ENCODE assay signal across 9 mouse cellular contexts in genomic region chr1:180901107-180901506, GRCm38 (mm10). TPM values are rescaled to one million over a fixed set of nuclear protein-coding genes. Genes with fewer than 3 reads are reported as not detected.
DNase-seq lines count a peak whose midpoint lies in the region; ATAC-seq and TF ChIP-seq lines count a peak whose summit lies in the region.
"Had no signal": no experiment of that assay in that cellular context is flagged by ENCODE, and none has a peak within 500 bp of the region (broad histone marks: within the 10 kb centered on the region; RNA-seq: fewer than 3 reads in every experiment).

No protein-coding gene starts in this region.

- 1% methylated on average over 4 of the region's 4 CpGs for WGBS in forebrain, postnatal 0 days
- 3% methylated on average over 4 of the region's 4 CpGs for WGBS in forebrain, embryonic 11.5 days

- DNase-seq in forebrain, postnatal 0 days: peak; percentile 79
- no peak for DNase-seq in forebrain, embryonic 11.5 days (ENCODE audit: low spot score)
- peak; percentile 24 for DNase-seq in right cerebral cortex, adult 18-20 months
- DNase-seq in right cerebral cortex, postnatal 36 days (ENCODE audit: low spot score in 2 of 2): no peak
- DNase-seq in embryo, embryonic 10 days (ENCODE audit: low spot score): peak; percentile 85
- DNase-seq in right cerebral cortex, postnatal 14 days: no peak
- DNase-seq in spleen, adult 18-20 months: no peak

- H3K27me3 ChIP-seq in forebrain, postnatal 0 days (ENCODE audit: insufficient read depth, low read length): no peaks in the 10 kb centered on the region; the same call in 1 of the 2 replicates
- H3K27me3 ChIP-seq in forebrain, embryonic 11.5 days (ENCODE audit: control insufficient read depth, insufficient read depth, low read length): no peaks in the 10 kb centered on the region

- ATAC-seq in forebrain, postnatal 0 days: no peak
- ATAC-seq in forebrain, embryonic 11.5 days (replicated peaks; ENCODE audit: low FRiP score): no peak
- peak; percentile 39; the same call in 1 of the 2 replicates for ATAC-seq in neutrophil, adult 5-6 weeks (ENCODE audit: extremely low read depth, insufficient number of reproducible peaks, low FRiP score, poor library complexity, severe bottlenecking)

- H3K4me1 ChIP-seq in forebrain, postnatal 0 days (ENCODE audit: insufficient read depth): peaks cover 11% of the 10 kb centered on the region
- H3K4me1 ChIP-seq in forebrain, embryonic 11.5 days (replicated peaks; ENCODE audit: control insufficient read depth, insufficient read depth, low read length): peaks cover 6% of the 10 kb centered on the region; the same call in 1 of the 2 replicates

- no peak overlapping the region for H3K27ac ChIP-seq in forebrain, postnatal 0 days (ENCODE audit: low read depth, low read length)
- H3K27ac ChIP-seq in forebrain, embryonic 11.5 days (ENCODE audit: low read depth, low read length): no peak overlapping the region
- H3K27ac ChIP-seq: neural tube, embryonic 12.5 days had no signal

- peaks cover 4% of the 10 kb centered on the region; the same call in 1 of the 2 replicates for H3K36me3 ChIP-seq in forebrain, postnatal 0 days (ENCODE audit: insufficient read depth)
- no peaks in the 10 kb centered on the region for H3K36me3 ChIP-seq in forebrain, embryonic 11.5 days (ENCODE audit: control insufficient read depth, insufficient read depth, low read length)

- H3K4me2 ChIP-seq in forebrain, postnatal 0 days (ENCODE audit: low read depth): no peak overlapping the region
- H3K4me2 ChIP-seq in forebrain, embryonic 11.5 days (ENCODE audit: low read depth, low read length, severe bottlenecking): no peak overlapping the region
- H3K4me2 ChIP-seq: neural tube, embryonic 12.5 days had no signal

- no peak overlapping the region for H3K4me3 ChIP-seq in forebrain, postnatal 0 days (ENCODE audit: low read depth, low read length)
- no peak overlapping the region for H3K4me3 ChIP-seq in forebrain, embryonic 11.5 days (ENCODE audit: low read depth, low read length)
- H3K4me3 ChIP-seq: neural tube, embryonic 12.5 days had no signal

- TF ChIP-seq CTCF in forebrain, postnatal 0 days (IDR thresholded peaks at IDR 0.05; ENCODE audit: low read depth): peak; percentile 79

- H3K9ac ChIP-seq in forebrain, postnatal 0 days: no peak overlapping the region
- no peak overlapping the region for H3K9ac ChIP-seq in forebrain, embryonic 11.5 days (ENCODE audit: low read length)
- H3K9ac ChIP-seq: neural tube, embryonic 12.5 days had no signal

- H3K9me3 ChIP-seq in forebrain, postnatal 0 days (ENCODE audit: low read length): no peaks in the 10 kb centered on the region
- no peaks in the 10 kb centered on the region for H3K9me3 ChIP-seq in forebrain, embryonic 11.5 days (ENCODE audit: control insufficient read depth, low read length)
- H3K9me3 ChIP-seq: neural tube, embryonic 12.5 days had no signal

RNA-seq across cellular contexts. Expression of gene Pycr2, which starts 3.0 kb away (rescaled TPM):
- total RNA-seq in forebrain, postnatal 0 days (2014; rRNA removed): 64.2 and 81.2 TPM in 2 replicates
- polyA plus RNA-seq in forebrain, postnatal 0 days (2015; fragmentation: Nextera tagmentation; extraction: Ambion mirVana): 68.4 and 70.5 TPM in 2 replicates
- polyA plus RNA-seq in forebrain, embryonic 11.5 days (2014; fragmentation: Nextera tagmentation; extraction: Ambion mirVana): 111 and 121 TPM in 2 replicates
- total RNA-seq in neutrophil, adult 5-6 weeks (2017): 16.7 and 19.3 TPM in 2 replicates

RNA-seq across cellular contexts. Expression of gene Lefty2, which starts 8.2 kb away (rescaled TPM):
- total RNA-seq in forebrain, postnatal 0 days (2014; rRNA removed): 21.1 and 21.2 TPM in 2 replicates
- polyA plus RNA-seq in forebrain, postnatal 0 days (2015; fragmentation: Nextera tagmentation; extraction: Ambion mirVana): 11.3 and 17.3 TPM in 2 replicates
- polyA plus RNA-seq in forebrain, embryonic 11.5 days (2014; fragmentation: Nextera tagmentation; extraction: Ambion mirVana): not detected in 2 replicates
- total RNA-seq in neutrophil, adult 5-6 weeks (2017): not detected in 2 replicates
- polyA plus RNA-seq: neural tube, embryonic 12.5 days had no signal

RNA-seq across cellular contexts. Expression of gene Lefty1, which starts 33.7 kb away (rescaled TPM):
- total RNA-seq in forebrain, postnatal 0 days (2014; rRNA removed): not detected in 2 replicates
- polyA plus RNA-seq in forebrain, postnatal 0 days (2015; fragmentation: Nextera tagmentation; extraction: Ambion mirVana): 0.33 and 0.35 TPM in 2 replicates
- 0.45 and 0.51 TPM in 2 replicates for polyA plus RNA-seq in forebrain, embryonic 11.5 days (2014; fragmentation: Nextera tagmentation; extraction: Ambion mirVana)
- total RNA-seq in neutrophil, adult 5-6 weeks (2017): not detected in 2 replicates

RNA-seq across cellular contexts. Expression of gene Tmem63a, which starts 41.0 kb away (rescaled TPM):
- total RNA-seq in forebrain, postnatal 0 days (2014; rRNA removed): 1.3 and 3.2 TPM in 2 replicates
- 1.8 and 2.1 TPM in 2 replicates for polyA plus RNA-seq in forebrain, postnatal 0 days (2015; fragmentation: Nextera tagmentation; extraction: Ambion mirVana)
- polyA plus RNA-seq in forebrain, embryonic 11.5 days (2014; fragmentation: Nextera tagmentation; extraction: Ambion mirVana): 2.7 and 3.0 TPM in 2 replicates
- total RNA-seq in neutrophil, adult 5-6 weeks (2017): 14.9 and 15.8 TPM in 2 replicates

RNA-seq across cellular contexts. Expression of gene Sde2, which starts 50.2 kb away (rescaled TPM):
- total RNA-seq in forebrain, postnatal 0 days (2014; rRNA removed): 16.3 and 19.6 TPM in 2 replicates
- 17.8 and 24.8 TPM in 2 replicates for polyA plus RNA-seq in forebrain, postnatal 0 days (2015; fragmentation: Nextera tagmentation; extraction: Ambion mirVana)
- polyA plus RNA-seq in forebrain, embryonic 11.5 days (2014; fragmentation: Nextera tagmentation; extraction: Ambion mirVana): 33.8 and 35.4 TPM in 2 replicates
- total RNA-seq in neutrophil, adult 5-6 weeks (2017): 33.0 and 38.8 TPM in 2 replicates

Comparison
In these comparisons a context has a peak if more than half of its experiments do, and no peak if none do; other contexts are left out.
1. DNase-seq: peak in forebrain, postnatal 0 days (single experiment), right cerebral cortex, adult 18-20 months (single experiment) and embryo, embryonic 10 days (single experiment); none in forebrain, embryonic 11.5 days (single experiment), right cerebral cortex, postnatal 36 days (0 of 2), right cerebral cortex, postnatal 14 days (single experiment) and spleen, adult 18-20 months (0 of 2).
2. RNA of gene Lefty2, which starts 8.2 kb away (total RNA-seq): 21.1 to 21.2 TPM in forebrain, postnatal 0 days; not detected in neutrophil, adult 5-6 weeks; every median in the first group is over 10 times any median in the second.